Mouse (Mus musculus) C2C12 (cell line): ENCODE measurements at regions not wholly inside any gene's neighbourhood (a gene's known extent, or its start where the extent isn't known, plus 50 kb on each side); places are given as distances from the start of the nearest gene placed in this dataset.

ENCODE experiments used
- FOSL1 ChIP-seq: IDR thresholded peaks from one replicate; pipeline ENCODE4 v1.8.0; 2011; ENCODE audit warnings: mild to moderate bottlenecking, low read length; ENCODE audit not compliant: poor library complexity, insufficient read depth, severe bottlenecking
- MAX ChIP-seq: IDR thresholded peaks from one replicate; pipeline ENCODE4 v1.6.1; 2011; ENCODE audit warnings: mild to moderate bottlenecking, control low read depth

DNA sequence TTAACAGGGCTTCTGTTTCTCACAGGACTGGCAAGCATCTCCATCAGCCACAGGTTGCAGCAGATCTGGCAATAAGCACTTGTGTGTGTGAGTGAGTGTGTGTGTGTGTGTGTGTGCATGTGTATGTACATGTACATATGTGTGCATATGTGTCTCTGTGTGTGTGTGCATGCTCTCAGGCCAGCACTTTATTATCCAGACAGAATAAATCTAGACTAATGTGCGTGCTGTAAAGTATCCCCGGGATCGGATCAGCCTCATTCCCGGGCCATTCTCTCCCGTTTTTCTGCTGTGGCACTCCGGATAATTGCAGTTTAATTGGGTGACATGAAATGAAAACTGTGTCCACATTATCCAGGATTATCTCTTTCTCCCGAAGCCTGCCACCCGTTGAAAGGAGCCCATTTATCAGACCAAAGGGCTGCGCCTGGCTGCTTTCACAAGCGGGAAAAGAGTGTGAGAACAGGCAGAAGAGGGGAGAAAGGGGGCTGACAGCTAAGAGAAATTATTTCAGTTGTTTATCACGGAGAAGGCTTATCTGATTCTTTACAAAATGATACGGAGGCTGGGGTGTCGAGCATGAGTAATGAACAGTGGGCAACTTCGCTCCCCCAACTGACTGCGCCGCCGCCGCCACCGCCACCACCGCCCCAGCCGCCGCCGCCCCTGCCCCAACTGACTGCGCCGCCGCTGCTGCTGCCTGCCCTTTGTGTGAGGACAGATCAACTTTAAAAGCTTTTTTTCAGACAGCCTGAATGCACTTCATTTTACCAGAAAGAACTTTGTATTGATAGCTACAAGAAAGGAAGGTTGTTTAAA, 55.5 kb downstream of the Gm9376 start:
- TF ChIP-seq FOSL1 (no peak), MAX (no peak)
